Mouse (Mus musculus) urinary bladder, adult 18-20 months (tissue): Measurements from ENCODE around the gene Adad2.

Source experiments
- DNase-seq, 2 experiments: peaks; one replicate each; pipeline ENCODE4 v3.0.0; 2022; ENCODE audit warnings: low spot score in 2 of 2, mixed read lengths in 2 of 2

The Adad2 gene

DNA sequence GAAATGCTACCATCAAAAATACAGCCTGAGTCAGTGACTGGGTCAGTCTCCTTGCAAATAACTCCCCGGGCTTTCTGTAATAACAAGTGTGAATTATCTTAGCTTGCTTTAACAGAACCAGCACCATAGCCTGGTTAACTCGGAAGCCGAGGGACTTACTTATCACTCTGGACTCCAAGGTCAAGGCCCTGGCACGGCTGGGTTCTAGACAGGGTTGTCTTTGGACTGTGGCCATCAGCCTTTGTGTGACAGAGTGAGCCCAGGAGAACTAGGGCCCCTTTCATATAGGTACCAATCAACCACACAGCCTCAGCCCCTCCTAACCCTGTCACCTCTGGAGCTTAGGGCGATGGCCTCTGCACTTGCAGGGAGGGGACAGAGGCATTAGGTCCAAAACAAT is 28.5 kb downstream of the Adad2 start:
- DNase-seq: no peak

DNA sequence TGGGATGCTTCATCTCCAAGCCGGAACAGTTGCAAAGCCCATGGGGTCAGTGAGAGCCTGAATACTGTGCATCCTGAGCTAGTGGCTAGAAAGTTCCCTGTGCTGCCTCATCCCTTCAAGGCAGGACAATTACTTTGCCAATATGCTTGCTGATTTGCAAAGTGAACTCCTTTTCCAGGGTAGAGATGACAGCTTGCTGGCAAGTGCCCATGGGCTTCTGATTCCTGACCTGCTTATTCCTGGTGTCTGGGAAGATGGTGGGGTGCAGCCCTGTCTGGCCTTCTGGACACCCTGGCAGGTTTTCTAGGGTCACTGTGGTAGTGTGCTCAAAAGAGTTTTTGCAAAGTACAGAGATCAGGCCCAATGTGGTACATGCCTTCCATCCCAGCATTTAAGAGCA is 30.4 kb downstream of the Adad2 start:
- no peak for DNase-seq

DNA sequence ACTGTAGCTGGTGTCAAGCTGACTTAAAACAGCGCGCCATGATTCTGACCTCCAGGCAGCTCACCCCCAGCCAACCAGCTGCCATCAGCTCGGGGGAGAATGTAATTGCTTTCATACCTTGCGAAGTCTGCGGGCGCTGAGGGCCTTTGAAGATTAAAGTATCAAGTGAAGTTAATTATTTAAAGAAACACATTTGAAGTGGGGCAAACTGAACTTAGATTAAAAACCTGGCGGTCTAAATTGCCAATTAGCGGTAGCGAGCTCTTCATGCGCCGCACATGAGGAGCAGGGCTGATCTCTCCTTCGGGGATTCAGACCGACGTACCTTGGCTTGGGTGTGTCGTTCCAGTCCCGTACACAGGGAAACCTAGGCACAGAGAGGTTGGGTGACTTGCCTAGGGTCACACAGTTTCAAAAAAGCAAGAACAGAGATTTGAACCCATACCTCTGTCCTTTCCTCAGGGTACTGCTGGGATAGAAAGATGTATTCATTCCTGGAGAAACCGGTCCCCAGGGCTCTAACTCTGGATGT is 31.9 kb downstream of the Adad2 start:
- no peak for DNase-seq

DNA sequence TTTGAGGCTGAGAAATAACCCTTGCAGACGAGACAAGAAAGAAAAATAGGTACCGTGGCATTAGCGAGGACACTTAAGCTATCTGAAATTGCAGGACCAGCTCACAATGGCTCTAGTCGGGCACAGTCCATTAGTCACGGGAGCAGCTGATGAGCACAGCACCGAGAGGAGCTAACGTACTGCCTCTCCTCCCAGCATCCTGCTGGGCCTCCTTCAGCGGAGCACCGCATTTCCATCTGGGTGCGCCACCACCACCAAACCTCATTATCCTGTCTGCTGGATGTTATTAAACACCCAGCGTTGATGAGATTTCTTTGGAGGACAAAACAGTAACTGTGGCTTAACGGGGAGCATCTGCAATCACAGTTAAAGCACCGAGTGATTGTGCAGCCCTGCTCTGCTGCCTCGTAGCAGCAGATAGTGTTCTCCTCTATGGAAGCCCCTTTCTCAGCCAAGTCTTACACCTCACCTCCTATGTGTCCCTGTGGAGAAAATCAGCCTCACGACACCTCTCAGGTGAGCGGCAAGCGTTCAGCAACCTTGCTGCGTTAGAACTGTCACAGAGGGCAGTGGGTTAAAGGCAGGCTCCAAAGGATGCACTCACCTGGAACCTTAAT is 32.5 kb downstream of the Adad2 start:
- DNase-seq: no peak

DNA sequence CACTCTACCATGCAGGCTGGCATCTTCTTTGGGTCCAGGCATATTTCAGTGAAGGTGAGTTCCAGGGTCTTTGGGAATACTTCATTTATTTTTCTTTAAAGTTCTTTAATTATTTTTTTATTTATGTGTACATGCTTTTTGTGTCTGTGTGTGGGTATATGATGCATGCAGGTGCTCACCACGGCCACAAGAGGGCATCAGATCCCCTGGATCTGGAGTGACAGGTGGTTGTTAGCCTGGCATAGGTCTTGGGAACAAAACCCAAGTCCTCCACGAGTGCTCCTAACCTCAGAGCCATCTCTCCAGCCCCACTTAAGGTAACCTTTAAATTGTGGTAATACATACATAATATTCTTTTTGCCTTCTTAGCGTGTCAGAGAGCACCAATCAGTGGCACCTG is 33.6 kb downstream of the Adad2 start:
- DNase-seq: no peak

DNA sequence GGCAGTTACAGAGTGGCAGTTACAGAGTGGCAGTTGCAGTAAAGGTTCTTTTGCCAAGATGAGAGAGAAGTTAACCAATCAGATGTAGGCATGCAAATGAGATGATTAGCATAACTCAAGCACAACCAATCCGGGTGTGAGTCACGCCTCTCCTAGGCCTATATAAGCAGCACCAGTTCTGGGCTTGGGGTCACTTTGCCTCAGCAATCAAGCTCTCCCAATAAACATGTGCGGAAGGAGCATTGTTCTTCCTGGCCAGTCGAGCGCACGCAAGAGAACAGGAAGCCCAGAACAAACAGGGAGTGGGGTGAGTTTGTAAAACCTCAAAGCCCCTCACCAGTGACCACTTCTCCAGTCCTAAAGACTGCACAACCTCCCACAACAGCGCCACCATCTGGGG is 34.3 kb downstream of the Adad2 start:
- no peak for DNase-seq

DNA sequence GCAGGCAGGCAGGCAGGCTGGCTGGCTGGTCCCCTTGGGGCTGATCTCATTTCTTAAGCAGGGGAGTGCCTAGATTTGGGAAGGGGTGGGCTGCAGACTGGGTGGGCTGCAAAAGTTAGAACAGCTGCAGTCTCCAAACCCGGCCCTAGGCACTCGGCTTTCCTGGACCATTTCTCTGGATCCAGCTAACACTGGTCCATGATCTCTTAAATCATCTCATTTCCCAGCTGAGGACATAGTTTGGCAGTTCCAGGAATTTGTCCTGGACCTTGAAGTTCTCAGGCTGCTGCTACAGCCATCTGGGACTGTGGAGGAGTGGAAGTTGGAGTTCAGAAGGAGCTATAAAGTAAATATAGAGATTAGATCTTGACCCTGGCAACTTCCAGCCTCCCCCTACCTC is 38.8 kb downstream of the Adad2 start:
- DNase-seq: no peak

DNA sequence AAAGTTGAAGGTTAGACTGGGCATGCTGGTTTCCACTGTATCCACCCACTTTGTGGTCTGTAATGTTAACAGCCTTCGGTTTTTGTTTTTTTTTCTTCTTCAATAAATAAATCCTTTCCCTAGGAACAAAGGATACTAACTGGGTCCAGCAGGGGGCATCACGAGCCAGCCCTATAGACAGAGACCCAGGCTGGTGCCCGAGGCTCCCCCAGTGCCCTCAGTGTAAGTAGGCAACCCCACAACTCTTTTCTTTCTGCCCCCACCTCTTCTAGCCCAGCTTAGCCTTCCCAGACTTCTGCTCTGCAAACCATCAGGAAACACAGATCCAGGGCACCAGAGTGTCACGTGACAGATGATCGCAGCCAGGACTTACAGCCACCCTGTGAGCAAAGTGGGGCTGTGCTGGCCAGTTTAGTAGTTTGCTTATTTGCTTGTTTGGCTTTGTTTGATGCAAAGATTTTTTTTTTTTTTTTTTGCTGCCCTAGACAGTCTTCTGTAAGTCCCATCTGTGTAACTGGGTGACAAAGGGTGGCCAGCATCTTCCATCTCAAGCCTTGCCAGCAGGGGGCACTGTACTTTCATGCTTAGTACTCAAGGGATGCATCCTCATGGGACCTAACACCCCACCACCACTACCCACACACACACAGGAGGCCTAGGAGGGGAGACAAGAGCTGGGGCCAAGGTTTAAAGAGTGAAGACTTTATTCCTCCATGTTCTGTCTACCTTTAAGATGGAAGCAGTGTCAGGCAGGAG is 44.3 kb downstream of the Adad2 start:
- no peak for DNase-seq

DNA sequence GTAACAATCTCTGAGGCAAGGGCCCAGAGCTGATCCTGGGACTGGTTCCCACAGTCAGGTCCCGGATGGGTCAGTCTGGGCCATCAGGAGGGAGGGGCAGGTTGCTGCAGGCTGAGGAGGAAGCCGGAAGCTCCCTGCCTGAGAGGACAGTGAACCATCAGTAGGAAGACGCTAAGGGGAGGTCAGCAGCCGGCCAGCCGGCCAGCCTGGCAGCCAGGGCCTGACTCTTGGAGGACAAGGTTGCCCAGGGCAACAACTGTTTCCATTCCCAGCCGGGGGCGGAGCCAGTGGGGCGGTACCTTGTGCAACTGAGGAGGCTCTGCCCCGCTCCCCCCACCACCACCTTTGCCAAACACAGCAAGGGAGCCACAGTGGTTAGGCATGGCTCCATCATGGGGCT is 48.5 kb downstream of the Adad2 start:
- DNase-seq: no peak

DNA sequence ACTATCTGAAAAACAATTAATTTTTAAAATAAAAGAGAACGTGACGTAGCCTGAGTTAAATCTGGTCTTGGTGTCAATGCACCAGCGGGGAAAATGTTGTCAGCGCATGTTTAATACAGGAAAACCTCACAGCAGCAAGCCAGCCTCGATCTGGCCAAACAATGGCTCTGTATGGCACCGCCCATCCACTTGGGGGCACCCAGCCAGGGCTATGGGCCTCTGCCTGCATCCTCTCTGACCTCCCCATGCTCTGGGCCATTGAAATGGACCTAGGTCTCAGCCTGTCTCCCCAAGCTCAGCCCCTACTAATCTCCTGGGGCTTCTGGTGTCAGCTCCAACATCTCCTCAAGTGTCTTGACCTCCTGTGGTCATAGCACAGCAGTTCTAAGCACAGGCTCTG is 49.3 kb downstream of the Adad2 start:
- DNase-seq: no peak

DNA sequence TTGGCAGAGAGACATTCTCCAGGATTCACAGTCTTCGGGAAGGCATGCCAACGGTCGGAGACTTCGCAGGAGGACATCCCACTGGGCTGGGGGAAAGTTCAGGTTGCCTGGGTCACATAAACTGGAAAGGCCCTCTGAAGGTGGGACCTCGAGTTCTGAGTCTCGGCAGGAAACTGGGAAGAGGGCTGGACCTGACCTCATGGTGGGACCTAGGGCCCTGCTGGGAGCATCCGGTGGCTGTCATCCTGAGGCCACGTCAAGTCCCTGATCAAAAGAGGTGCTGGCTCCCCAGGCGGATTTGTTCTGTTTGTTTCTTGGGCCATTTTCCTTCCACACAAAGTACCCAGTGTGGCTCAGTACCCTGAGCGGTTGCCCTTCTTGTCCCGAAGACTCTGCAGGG is 50.9 kb downstream of the Adad2 start:
- no peak for DNase-seq

DNA sequence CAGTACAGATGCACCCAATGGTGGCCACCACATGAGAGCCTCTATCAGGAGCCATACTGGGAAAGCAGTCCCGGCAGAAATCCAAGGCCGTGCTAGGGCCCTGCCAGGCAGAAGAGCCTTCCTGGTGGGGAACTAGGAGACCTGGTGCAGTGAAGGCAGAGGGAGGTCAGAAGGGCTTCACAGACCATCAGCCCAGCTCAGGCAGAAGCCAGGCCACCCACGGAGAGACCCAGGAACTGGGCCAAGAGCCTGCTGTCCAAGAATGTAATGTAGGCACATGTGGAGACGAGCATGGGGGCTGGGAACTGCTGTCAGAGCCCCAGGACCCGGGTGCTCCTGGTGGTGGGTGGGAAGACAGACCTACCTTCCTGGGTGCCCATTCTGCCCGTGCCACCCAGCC is 52.7 kb downstream of the Adad2 start:
- DNase-seq: no peak
